Mouse (Mus musculus) retina, embryonic 14.5 days (tissue): ENCODE data around the gene Phf21b.
"Not testable (repeated sequence)": the region's sequence is repeated elsewhere in the genome, so short reads cannot be mapped to it uniquely, and the experiment has no call there.

ENCODE experiments used
- DNase-seq: peaks from one replicate; pipeline ENCODE4 v3.0.0-alpha.2; 2015; ENCODE audit warnings: low spot score

Phf21b gene

GRCm38 (mm10) chr15:84856006-84856995, at the start of gene Phf21b:
TSS of gene Phf21b (minus strand) at chr15:84856049.
- peak; percentile 93 for DNase-seq

DNA sequence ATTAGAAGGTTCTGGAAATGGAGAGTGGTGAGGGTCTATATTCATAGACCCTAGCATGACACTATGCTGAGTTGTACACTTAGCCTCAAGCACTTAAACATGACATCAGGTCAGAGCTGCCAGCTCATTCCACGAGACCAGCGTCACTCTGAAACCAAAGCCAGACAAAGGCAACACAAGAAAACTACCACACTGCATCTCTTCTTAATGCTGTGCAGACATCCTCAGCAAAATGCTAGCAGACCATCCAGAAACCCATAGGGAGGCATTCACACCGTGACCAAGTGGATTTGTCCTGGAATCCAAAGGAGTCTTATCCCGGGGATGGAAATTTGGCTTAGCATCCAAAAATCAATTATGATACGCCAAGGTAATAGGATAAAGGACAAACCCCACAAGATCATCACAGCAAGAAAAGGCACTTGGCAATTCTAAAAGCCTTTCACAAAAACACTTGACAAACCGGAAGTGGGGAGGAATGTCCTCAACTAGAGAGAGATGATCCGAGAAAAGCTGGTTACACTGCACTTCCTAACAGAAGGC, 48.1 kb upstream of the Phf21b start:
- DNase-seq, result no peak

DNA sequence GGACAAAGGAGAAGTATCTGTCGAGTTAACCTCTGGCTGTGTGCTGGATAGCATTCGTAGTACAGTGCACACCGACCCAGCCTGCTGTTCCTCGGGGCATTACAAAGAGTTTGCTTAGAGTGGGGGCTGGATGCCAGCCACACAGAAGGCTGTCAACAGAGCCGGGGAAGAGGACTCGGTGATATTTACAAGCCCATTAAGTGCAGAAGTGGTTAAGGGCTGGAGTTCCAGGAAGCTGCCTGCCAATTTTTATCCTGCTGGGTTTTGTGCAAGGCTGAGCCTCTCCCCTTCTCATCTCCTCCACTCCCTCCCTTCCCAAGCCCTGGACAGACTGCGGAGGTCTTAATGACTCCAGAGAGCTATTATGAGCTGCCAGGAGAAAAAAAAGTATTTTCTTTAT, 42.2 kb upstream of the Phf21b start:
- no peak for DNase-seq

DNA sequence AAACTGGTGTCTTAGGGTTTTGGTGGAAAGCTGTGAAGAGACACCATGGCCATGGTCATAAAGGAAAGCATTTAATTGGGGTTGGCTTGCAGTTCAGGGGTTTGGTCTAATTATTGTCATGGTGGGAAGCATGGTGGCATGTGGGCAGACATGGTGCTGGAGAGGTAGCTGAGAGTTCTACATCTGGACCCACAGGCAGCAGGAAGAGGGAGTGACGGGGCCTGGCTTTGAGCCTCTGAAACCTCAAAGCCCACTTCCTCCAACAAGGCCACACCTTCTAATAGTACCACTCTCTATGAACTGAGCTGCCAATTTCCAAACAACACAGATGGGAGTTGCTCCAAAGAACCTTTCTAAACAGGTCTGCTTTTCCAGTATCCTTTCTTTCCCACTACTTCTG, 40.8 kb upstream of the Phf21b start:
- no peak for DNase-seq

- DNase-seq, result not testable (repeated sequence)
Observed at GRCm38 (mm10) chr15:84896216-84896615, 40.4 kb upstream of the Phf21b start.

DNA sequence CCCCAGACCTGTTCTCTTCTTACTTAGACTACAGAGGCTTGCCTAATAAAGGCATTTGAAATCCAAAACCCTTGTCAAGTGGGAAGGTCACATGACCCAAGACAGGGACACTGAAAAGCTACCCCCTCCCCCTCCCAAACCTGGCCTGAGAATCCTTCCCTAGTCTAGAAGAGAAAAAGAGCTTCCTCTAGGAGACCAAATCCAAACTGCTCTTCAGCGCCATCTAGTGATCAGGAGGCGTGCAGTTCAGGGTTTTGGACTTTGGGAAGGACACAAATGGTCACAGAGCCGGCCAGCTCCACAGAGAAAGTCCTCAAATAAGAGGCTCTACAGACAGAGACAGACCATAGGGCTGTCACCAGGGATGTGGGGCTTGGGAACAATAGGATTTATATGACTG, 35.8 kb upstream of the Phf21b start:
- peak; percentile 92 for DNase-seq

- DNase-seq, result peak; percentile 64
Observed at GRCm38 (mm10) chr15:84891246-84891645, 35.4 kb upstream of the Phf21b start.

DNA sequence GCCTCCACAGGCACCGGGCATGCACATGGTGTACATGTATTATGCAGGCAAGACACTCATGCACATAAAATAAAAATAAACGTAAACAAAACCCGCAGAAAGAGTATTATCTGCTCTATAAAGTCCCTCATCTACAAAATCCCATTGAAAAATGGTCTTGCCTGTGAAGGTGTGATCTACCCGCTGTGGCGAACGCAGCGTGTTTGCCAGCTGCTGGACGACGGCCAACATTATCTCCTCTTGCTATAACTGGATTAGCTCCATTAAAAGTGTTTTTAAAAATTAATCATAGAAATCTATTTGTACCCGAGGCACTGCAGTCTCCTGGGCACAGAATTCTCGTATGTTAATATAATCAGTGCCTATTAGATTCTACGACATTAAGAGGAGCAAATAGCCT, 32.2 kb upstream of the Phf21b start:
- no peak for DNase-seq

DNA sequence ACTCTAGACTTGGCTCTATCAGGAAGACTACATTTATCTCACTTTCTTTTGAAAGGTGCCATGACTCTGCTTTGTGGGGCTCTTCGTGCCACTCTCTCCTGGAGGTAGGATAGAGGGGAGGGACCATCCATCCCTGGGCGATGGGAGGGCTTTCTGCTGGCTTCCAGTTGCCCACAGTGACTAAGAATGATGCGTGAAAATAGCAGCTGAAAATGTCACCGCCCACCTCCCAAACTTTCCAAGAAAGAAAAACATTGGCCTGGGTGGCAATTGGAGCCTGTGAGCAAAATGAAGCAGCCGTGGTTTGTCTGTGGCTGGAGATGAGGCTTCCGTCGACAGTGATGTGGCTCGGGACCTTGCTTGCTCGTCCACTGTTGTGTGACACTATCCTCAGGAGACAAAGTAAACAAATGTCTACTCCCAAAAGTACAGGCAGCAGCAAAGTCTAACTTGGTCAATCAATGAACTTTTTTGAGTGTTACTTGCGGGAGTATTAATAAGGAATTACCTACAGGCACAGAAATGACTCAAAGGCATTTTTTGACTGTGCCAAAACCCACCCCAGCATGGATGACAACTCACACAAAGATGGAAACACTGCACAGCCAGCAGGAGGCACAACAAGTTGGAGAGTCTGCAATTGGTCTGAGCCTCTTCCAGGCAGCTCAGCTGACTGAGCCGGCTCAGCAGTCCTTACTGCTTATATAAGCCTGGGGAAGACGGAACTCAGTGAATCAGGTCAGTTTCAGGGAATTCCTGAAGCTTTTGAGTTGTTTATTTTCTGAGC, 21.4 kb upstream of the Phf21b start:
- DNase-seq, result no peak

GRCm38 (mm10) chr15:84873867-84874266, 18.0 kb upstream of the Phf21b start:
- no peak for DNase-seq

- DNase-seq, result no peak
Observed at GRCm38 (mm10) chr15:84873079-84873478, 17.2 kb upstream of the Phf21b start.

GRCm38 (mm10) chr15:84871802-84872201, 16.0 kb upstream of the Phf21b start:
- no peak for DNase-seq

DNA sequence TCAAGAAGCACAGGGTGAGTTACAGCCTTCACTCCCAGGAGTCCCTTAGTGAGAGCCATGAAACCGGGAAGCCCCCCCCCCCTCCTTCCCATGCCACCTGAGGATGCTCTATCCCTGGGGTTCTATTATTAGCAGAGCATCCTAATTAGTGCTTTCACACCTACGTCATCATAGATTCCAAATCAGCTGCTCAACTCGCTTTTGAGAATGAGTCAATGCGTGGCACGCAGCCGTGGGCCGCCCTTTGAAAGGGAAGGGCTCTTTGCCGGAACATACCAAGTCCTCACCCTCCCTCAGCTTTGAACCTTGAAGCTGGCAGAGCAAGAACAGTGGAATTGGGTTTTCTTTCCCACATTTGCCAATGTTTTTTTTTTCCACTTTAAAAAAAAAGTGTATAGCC, 6.1 kb upstream of the Phf21b start:
- no peak for DNase-seq

DNA sequence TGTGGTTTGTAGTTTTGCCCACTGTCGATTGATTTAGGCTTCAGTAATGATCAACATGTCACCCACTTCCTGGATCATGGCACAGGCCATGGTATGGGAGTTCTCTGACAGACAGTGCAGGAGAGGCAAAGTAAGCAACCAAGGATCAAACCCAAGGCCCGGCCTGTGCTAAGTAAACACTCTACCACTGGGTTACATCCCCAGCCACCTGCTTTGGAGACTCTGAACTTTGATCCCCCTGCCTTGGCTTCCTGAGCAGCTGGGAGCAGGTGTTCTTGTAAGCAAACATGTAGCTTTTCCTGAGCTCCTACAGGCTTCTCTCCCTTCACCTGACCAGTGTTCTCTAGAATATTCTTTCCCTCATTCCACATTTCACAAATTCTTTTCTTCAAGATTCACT, 1.8 kb upstream of the Phf21b start:
- DNase-seq, result no peak

GRCm38 (mm10) chr15:84854921-84855901, 638 bp downstream of the Phf21b start:
- peak; percentile 57 for DNase-seq

- peak; percentile 53 for DNase-seq
Observed at GRCm38 (mm10) chr15:84854171-84854811, 1.6 kb downstream of the Phf21b start.

- peak; percentile 80 for DNase-seq
Observed at GRCm38 (mm10) chr15:84853261-84854137, 2.4 kb downstream of the Phf21b start.

DNA sequence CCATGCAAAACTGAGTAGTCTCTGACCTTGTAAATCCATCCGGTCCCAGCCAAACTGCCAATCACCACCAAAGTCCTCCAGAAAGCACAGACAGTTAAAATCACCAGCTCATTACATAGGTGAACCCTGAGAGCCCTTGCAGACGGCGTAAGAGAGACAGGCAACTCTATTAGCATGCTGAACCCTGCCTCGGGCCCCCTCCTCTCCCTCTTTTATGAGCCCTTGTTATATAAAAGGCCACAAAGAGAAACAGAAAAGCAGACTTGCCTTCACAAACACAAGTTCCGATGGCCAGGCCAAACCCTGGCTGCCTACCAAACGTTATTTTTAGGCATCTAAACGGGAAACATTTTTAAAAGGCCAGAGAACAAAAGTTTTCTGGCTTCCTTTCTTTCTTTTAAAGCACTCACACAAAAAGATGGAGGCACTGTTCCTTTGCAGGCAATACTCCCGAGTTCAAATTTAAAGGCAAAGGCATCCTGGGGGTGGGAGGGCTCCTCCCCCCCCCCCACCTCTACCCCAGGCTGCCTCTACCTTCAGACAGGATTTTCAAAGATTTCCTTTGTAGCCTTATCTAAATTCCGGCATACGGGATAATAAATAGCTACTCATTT, 3.3 kb downstream of the Phf21b start:
- no peak for DNase-seq

DNA sequence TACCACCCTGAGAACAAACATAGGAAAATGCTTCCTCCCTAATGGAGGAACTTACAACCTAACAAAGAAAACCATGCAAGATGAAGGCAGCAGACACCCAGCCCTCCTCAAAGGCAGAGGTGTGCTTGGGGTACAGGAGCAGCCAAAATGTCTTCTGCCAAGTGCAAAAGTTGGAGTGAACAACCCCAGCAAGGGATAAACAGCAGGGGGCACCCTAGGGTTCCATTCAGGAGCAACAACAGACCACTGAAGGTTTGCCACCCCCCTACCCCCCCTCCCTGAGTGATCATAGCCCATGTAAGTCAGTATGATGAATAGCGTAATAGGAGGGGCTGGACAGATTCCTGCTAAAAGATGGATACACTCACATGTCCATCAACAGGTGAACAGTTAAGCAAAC, 5.5 kb downstream of the Phf21b start:
- no peak for DNase-seq
